Mouse (Mus musculus): Measurements from ENCODE around the gene Lce1a2. TPM values are rescaled to one million over a fixed set of nuclear protein-coding genes. Genes with fewer than 3 reads are reported as not detected.
A peak's percentile ranks its signal among the peaks of the same experiment; 100 is the strongest.
"Not testable (repeated sequence)": the region's sequence is repeated elsewhere in the genome, so short reads cannot be mapped to it uniquely, and the experiment has no call there.

Lce1a2 gene
- polyA plus RNA-seq (2015; fragmentation: Nextera tagmentation; extraction: Ambion mirVana), result 632 and 696 TPM in 2 replicates

- ATAC-seq (ENCODE audit: low FRiP score, low TSS enrichment) (no peak), DNase-seq (ENCODE audit: low spot score) (no peak)
- H3K36me3 ChIP-seq (ENCODE audit: control insufficient read depth, insufficient read depth, low read length), result no peaks in the 10 kb centered on the region
- H3K4me3 ChIP-seq (ENCODE audit: low read depth, low read length), result no peak within 1 kb of the TSS
- H3K27ac ChIP-seq (replicated peaks), result no peak within 1 kb of the TSS
- H3K4me2 ChIP-seq (replicated peaks; ENCODE audit: low read depth), result no peak within 1 kb of the TSS
- TF ChIP-seq EP300 (optimal IDR thresholded peaks at IDR 0.05), result no peak
- H3K9me3 ChIP-seq (ENCODE audit: control insufficient read depth, low read length), result no peaks in the 10 kb centered on the region
- H3K9ac ChIP-seq (ENCODE audit: low read length), result no peak within 1 kb of the TSS
- no peaks in the 10 kb centered on the region for H3K27me3 ChIP-seq (ENCODE audit: control insufficient read depth, insufficient read depth, low read length)
- no peaks in the 10 kb centered on the region for H3K4me1 ChIP-seq (replicated peaks; ENCODE audit: control insufficient read depth, insufficient read depth)
These were observed at the start of gene Lce1a2 for GRCm38 (mm10) chr3:92670215-92670614. Gene Lce1a2, minus strand, starts transcription at chr3:92670315.

GRCm38 (mm10) chr3:92715122-92715521, 45.0 kb upstream of the Lce1a2 start:
- Histone ChIP-seq H3K9ac (ENCODE audit: low read length) (no peak overlapping the region), H3K27me3 (ENCODE audit: control insufficient read depth, insufficient read depth, low read length) (no peaks in the 10 kb centered on the region), H3K36me3 (ENCODE audit: control insufficient read depth, insufficient read depth, low read length) (no peaks in the 10 kb centered on the region), H3K9me3 (ENCODE audit: control insufficient read depth, low read length) (no peaks in the 10 kb centered on the region), H3K4me3 (ENCODE audit: low read depth, low read length) (no peak overlapping the region), H3K4me1 (replicated peaks; ENCODE audit: control insufficient read depth, insufficient read depth) (no peaks in the 10 kb centered on the region), H3K4me2 (replicated peaks; ENCODE audit: low read depth) (no peak overlapping the region), H3K27ac (replicated peaks) (no peak overlapping the region)
- ATAC-seq (ENCODE audit: low FRiP score, low TSS enrichment) (no peak), DNase-seq (ENCODE audit: low spot score) (no peak)
- TF ChIP-seq CTCF (IDR thresholded peaks at IDR 0.05; ENCODE audit: low read depth) (peak; percentile 54), EP300 (optimal IDR thresholded peaks at IDR 0.05) (no peak)

- Histone ChIP-seq H3K9me3 (ENCODE audit: control insufficient read depth, low read length) (no peaks in the 10 kb centered on the region), H3K4me3 (ENCODE audit: low read depth, low read length) (no peak within 1 kb of the TSS), H3K9ac (ENCODE audit: low read length) (no peak within 1 kb of the TSS), H3K27me3 (ENCODE audit: control insufficient read depth, insufficient read depth, low read length) (no peaks in the 10 kb centered on the region), H3K4me2 (replicated peaks; ENCODE audit: low read depth) (no peak within 1 kb of the TSS), H3K36me3 (ENCODE audit: control insufficient read depth, insufficient read depth, low read length) (no peaks in the 10 kb centered on the region), H3K4me1 (replicated peaks; ENCODE audit: control insufficient read depth, insufficient read depth) (no peaks in the 10 kb centered on the region), H3K27ac (replicated peaks) (no peak within 1 kb of the TSS)
- DNase-seq (ENCODE audit: low spot score), result no peak
- ATAC-seq (ENCODE audit: low FRiP score, low TSS enrichment), result no peak
- 77% methylated on average over 2 of the region's 2 CpGs for WGBS
- TF ChIP-seq EP300 (optimal IDR thresholded peaks at IDR 0.05) (no peak), CTCF (IDR thresholded peaks at IDR 0.05; ENCODE audit: low read depth) (no peak)
These were observed 38.9 kb upstream of the Lce1a2 start, which contains the start of gene Lce1e for GRCm38 (mm10) chr3:92708974-92709373. Gene Lce1e, minus strand, starts transcription at chr3:92709074.

DNA sequence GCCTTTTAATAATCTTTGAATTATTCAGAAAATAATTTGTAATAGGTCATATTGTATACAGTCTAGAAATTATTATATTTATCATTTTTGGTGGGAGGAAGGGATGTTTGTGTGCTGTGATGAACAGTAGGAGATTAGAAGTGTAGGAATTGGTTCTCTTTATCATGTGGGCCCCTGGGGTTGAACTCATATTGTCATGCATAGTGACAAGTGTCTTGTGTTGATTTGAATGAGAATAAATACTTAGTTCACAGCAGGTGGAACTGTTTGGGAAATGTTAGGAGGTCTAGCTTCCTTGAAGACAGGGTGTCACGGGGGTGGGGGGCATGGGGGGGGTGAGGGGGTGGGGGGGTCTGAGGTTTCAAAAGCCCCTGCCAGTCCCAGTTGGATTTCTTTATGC, 24.5 kb upstream of the Lce1a2 start:
- TF ChIP-seq CTCF (IDR thresholded peaks at IDR 0.05; ENCODE audit: low read depth) (no peak), EP300 (optimal IDR thresholded peaks at IDR 0.05) (no peak)
- H3K4me1 ChIP-seq (replicated peaks; ENCODE audit: control insufficient read depth, insufficient read depth), result no peaks in the 10 kb centered on the region
- no peak overlapping the region for H3K9ac ChIP-seq (ENCODE audit: low read length)
- DNase-seq (ENCODE audit: low spot score) (no peak), ATAC-seq (ENCODE audit: low FRiP score, low TSS enrichment) (no peak)
- H3K27me3 ChIP-seq (ENCODE audit: control insufficient read depth, insufficient read depth, low read length), result no peaks in the 10 kb centered on the region
- no peak overlapping the region for H3K4me3 ChIP-seq (ENCODE audit: low read depth, low read length)
- no peaks in the 10 kb centered on the region for H3K9me3 ChIP-seq (ENCODE audit: control insufficient read depth, low read length)
- no peak overlapping the region for H3K4me2 ChIP-seq (replicated peaks; ENCODE audit: low read depth)
- no peaks in the 10 kb centered on the region for H3K36me3 ChIP-seq (ENCODE audit: control insufficient read depth, insufficient read depth, low read length)
- no peak overlapping the region for H3K27ac ChIP-seq (replicated peaks)
- WGBS, result 20% methylated on average over 1 of the region's 1 CpGs

GRCm38 (mm10) chr3:92691688-92692087, 21.6 kb upstream of the Lce1a2 start:
- no peak overlapping the region for H3K4me2 ChIP-seq (replicated peaks; ENCODE audit: low read depth)

GRCm38 (mm10) chr3:92689154-92689553, 19.0 kb upstream of the Lce1a2 start:
- not testable (repeated sequence) for ATAC-seq (ENCODE audit: low FRiP score, low TSS enrichment); DNase-seq (ENCODE audit: low spot score)
- WGBS, result 62% methylated on average over 16 of the region's 16 CpGs

More at GRCm38 (mm10) chr3:92691688-92692087, 21.6 kb upstream of the Lce1a2 start:
- Histone ChIP-seq H3K27me3 (ENCODE audit: control insufficient read depth, insufficient read depth, low read length) (no peaks in the 10 kb centered on the region), H3K27ac (replicated peaks) (no peak overlapping the region), H3K36me3 (ENCODE audit: control insufficient read depth, insufficient read depth, low read length) (no peaks in the 10 kb centered on the region), H3K9me3 (ENCODE audit: control insufficient read depth, low read length) (no peaks in the 10 kb centered on the region), H3K4me3 (ENCODE audit: low read depth, low read length) (no peak overlapping the region), H3K4me1 (replicated peaks; ENCODE audit: control insufficient read depth, insufficient read depth) (no peaks in the 10 kb centered on the region), H3K9ac (ENCODE audit: low read length) (no peak overlapping the region)
- TF ChIP-seq CTCF (IDR thresholded peaks at IDR 0.05; ENCODE audit: low read depth) (no peak), EP300 (optimal IDR thresholded peaks at IDR 0.05) (no peak)
- ATAC-seq (ENCODE audit: low FRiP score, low TSS enrichment) (no peak), DNase-seq (ENCODE audit: low spot score) (no peak)

More at GRCm38 (mm10) chr3:92689154-92689553, 19.0 kb upstream of the Lce1a2 start:
- not testable (repeated sequence) for H3K4me3 ChIP-seq (ENCODE audit: low read depth, low read length); H3K4me1 ChIP-seq (replicated peaks; ENCODE audit: control insufficient read depth, insufficient read depth); H3K9ac ChIP-seq (ENCODE audit: low read length); H3K27me3 ChIP-seq (ENCODE audit: control insufficient read depth, insufficient read depth, low read length); H3K36me3 ChIP-seq (ENCODE audit: control insufficient read depth, insufficient read depth, low read length); H3K27ac ChIP-seq (replicated peaks); H3K9me3 ChIP-seq (ENCODE audit: control insufficient read depth, low read length); H3K4me2 ChIP-seq (replicated peaks; ENCODE audit: low read depth)

Data from stomach, postnatal 0 days (tissue).